Mouse (Mus musculus) MEL (cell line): ENCODE data around the gene Nmrk1.

ENCODE experiments used
- CHD2 ChIP-seq: IDR thresholded peaks from 2 replicates; pipeline ENCODE4 v1.6.1; 2011; ENCODE audit warnings: low read length, improper control_type of control experiment
- CTCF ChIP-seq, 3 experiments: IDR thresholded peaks in 2 of 3; conservative IDR thresholded peaks in 1 of 3; 2 replicates each; pipeline ENCODE4 v1.5.1; 2011 to 2012; ENCODE audit warnings: low read length in 3 of 3, low read depth in 2 of 3, mild to moderate bottlenecking in 2 of 3, improper control_type of control experiment in 1 of 3, inconsistent platforms in 1 of 3, mixed read lengths in 1 of 3, moderate library complexity in 1 of 3; ENCODE audit not compliant: control insufficient read depth in 1 of 3, insufficient read depth in 1 of 3, poor library complexity in 1 of 3, severe bottlenecking in 1 of 3
- EP300 ChIP-seq, 2 experiments: IDR thresholded peaks; 2 replicates each; pipeline ENCODE4 v1.6.1; 2011; ENCODE audit warnings: improper control_type of control experiment in 2 of 2, low read length in 2 of 2, low read depth in 1 of 2, mild to moderate bottlenecking in 1 of 2
- GATA1 ChIP-seq: IDR thresholded peaks from 2 replicates; pipeline ENCODE4 v1.6.1; 2011; ENCODE audit warnings: low read depth, low read length, improper control_type of control experiment
- HCFC1 ChIP-seq: IDR thresholded peaks from 2 replicates; pipeline ENCODE4 v1.6.1; 2012; ENCODE audit warnings: low read depth, mild to moderate bottlenecking, inconsistent platforms, low read length, improper control_type of control experiment, moderate library complexity
- JUND ChIP-seq: IDR thresholded peaks from 2 replicates; pipeline ENCODE4 v1.6.1; 2011; ENCODE audit warnings: low read depth, mild to moderate bottlenecking, improper control_type of control experiment, low read length
- KAT2A ChIP-seq: conservative IDR thresholded peaks from 2 replicates; pipeline ENCODE4 v1.6.1; 2012; ENCODE audit warnings: low read depth, low read length, improper control_type of control experiment, inconsistent platforms
- MAFK ChIP-seq: IDR thresholded peaks from 2 replicates; pipeline ENCODE4 v1.6.1; 2011; ENCODE audit warnings: low read depth, mild to moderate bottlenecking, low read length, improper control_type of control experiment, borderline replicate concordance
- MEF2A ChIP-seq: IDR thresholded peaks from 2 replicates; pipeline ENCODE4 v1.6.1; 2014; ENCODE audit warnings: low read depth, mild to moderate bottlenecking, inconsistent platforms, low read length, improper control_type of control experiment; ENCODE audit not compliant: poor library complexity, insufficient replicate concordance, severe bottlenecking; ENCODE audit errors: extremely low read depth
- NELFE ChIP-seq: IDR thresholded peaks from 2 replicates; pipeline ENCODE4 v1.6.1; 2011; ENCODE audit warnings: low read depth, low read length, improper control_type of control experiment
- POLR2A ChIP-seq, 2 experiments: IDR thresholded peaks; 2 replicates each; pipeline ENCODE4 v1.6.1; 2011 to 2012; ENCODE audit warnings: low read length in 2 of 2, mild to moderate bottlenecking in 2 of 2, control low read depth in 1 of 2, improper control_type of control experiment in 1 of 2, low read depth in 1 of 2, moderate library complexity in 1 of 2; ENCODE audit not compliant: control insufficient read depth in 1 of 2, insufficient read depth in 1 of 2, poor library complexity in 1 of 2
- USF2 ChIP-seq, 2 experiments: IDR thresholded peaks; 2 replicates each; pipeline ENCODE4 v1.6.1; 2011 to 2012; ENCODE audit warnings: improper control_type of control experiment in 2 of 2, low read length in 2 of 2, borderline replicate concordance in 1 of 2, inconsistent platforms in 1 of 2, low read depth in 1 of 2, mild to moderate bottlenecking in 1 of 2; ENCODE audit not compliant: insufficient read depth in 1 of 2
- ZNF384 ChIP-seq: IDR thresholded peaks from 2 replicates; pipeline ENCODE4 v1.6.1; 2012; ENCODE audit warnings: low read depth, mild to moderate bottlenecking, inconsistent platforms, low read length, improper control_type of control experiment

DNA sequence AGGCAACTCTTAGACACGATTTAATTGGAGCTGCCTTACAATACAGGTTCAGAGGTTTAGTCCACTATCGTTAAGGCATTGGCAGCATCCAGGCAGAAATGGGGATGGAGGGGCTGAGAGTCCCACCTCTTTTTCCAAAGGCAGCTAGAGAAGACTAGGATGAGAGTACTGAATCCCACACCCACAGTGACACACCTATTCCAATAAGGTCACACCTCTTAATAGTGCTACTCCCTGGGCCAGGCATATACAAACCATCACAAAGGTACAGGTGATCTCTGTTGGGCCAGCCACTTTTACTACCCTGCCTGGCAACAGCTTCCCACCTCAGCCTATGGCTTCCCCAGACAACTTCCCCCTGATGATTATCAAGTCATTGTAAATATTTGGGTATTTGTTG lies 61.0 kb downstream of the Nmrk1 start:
- no peak for TF ChIP-seq ZNF384
- no peak for TF ChIP-seq USF2 (IDR thresholded peaks at IDR 0.05; ENCODE audit: borderline replicate concordance in 1 of 2, insufficient read depth in 1 of 2, low read depth in 1 of 2, low read length in 2 of 2)
- TF ChIP-seq MEF2A: no peak
- no peak for TF ChIP-seq GATA1
- no peak for TF ChIP-seq HCFC1
- no peak for TF ChIP-seq CHD2
- TF ChIP-seq POLR2A (IDR thresholded peaks at IDR 0.05; ENCODE audit: control insufficient read depth in 1 of 2, insufficient read depth in 1 of 2, low read depth in 1 of 2, low read length in 2 of 2, poor library complexity in 1 of 2): no peak
- no peak for TF ChIP-seq CTCF (IDR thresholded peaks at IDR 0.05 in 2 of 3, conservative IDR thresholded peaks at IDR 0.05 in 1 of 3; ENCODE audit: control insufficient read depth in 1 of 3, insufficient read depth in 1 of 3, low read depth in 2 of 3, low read length in 3 of 3, poor library complexity in 1 of 3, severe bottlenecking in 1 of 3)
- no peak for TF ChIP-seq JUND
- no peak for TF ChIP-seq KAT2A
- TF ChIP-seq MAFK: no peak
- TF ChIP-seq EP300 (IDR thresholded peaks at IDR 0.05; ENCODE audit: low read depth in 1 of 2, low read length in 2 of 2): no peak
- no peak for TF ChIP-seq NELFE
